Mouse (Mus musculus): ENCODE measurements around the gene Tssc4.

Tssc4 gene

GRCm38 (mm10) chr7:143114773-143115172, 45.7 kb downstream of the Tssc4 start:
- DNase-seq, result no peak

- DNase-seq, result no peak
Observed at GRCm38 (mm10) chr7:143116521-143116920, 47.5 kb downstream of the Tssc4 start.

GRCm38 (mm10) chr7:143119407-143119806, 50.4 kb downstream of the Tssc4 start:
- DNase-seq, result no peak

GRCm38 (mm10) chr7:143119826-143120225, 50.8 kb downstream of the Tssc4 start:
- DNase-seq, result no peak
